Mouse (Mus musculus) kidney, postnatal 14 days (tissue): ENCODE data around the gene Fam57b.

Experiments
- DNase-seq: peaks from one replicate; pipeline ENCODE4 v3.0.0; 2022; ENCODE audit warnings: mixed read lengths

Gene Fam57b

GRCm38 (mm10) chr7:126832036-126832598 lies 34.6 kb downstream of the Fam57b start:
- DNase-seq: peak; percentile 88

GRCm38 (mm10) chr7:126833294-126833693 lies 35.8 kb downstream of the Fam57b start:
- DNase-seq: no peak

- DNase-seq: no peak
Measured at GRCm38 (mm10) chr7:126843276-126843675, 45.8 kb downstream of the Fam57b start.

- DNase-seq: no peak
Measured at GRCm38 (mm10) chr7:126845516-126845915, 48.0 kb downstream of the Fam57b start.

- DNase-seq: no peak
Measured at GRCm38 (mm10) chr7:126847116-126847420, 49.6 kb downstream of the Fam57b start, which contains the start of gene Doc2a. Doc2a (plus strand) TSS chr7:126847416.

- DNase-seq: no peak
Measured at GRCm38 (mm10) chr7:126847421-126848398, 50.2 kb downstream of the Fam57b start.

GRCm38 (mm10) chr7:126848794-126849193 lies 51.3 kb downstream of the Fam57b start:
- DNase-seq: no peak

GRCm38 (mm10) chr7:126850161-126850560 lies 52.7 kb downstream of the Fam57b start:
- no peak for DNase-seq

- DNase-seq: no peak
Measured at GRCm38 (mm10) chr7:126851192-126851591, 53.7 kb downstream of the Fam57b start.

GRCm38 (mm10) chr7:126853454-126853853 lies 56.0 kb downstream of the Fam57b start:
- peak; percentile 77 for DNase-seq

- DNase-seq: no peak
Measured at GRCm38 (mm10) chr7:126855641-126856040, 58.2 kb downstream of the Fam57b start.

GRCm38 (mm10) chr7:126856741-126857420 lies 59.4 kb downstream of the Fam57b start:
- no peak for DNase-seq

GRCm38 (mm10) chr7:126860987-126861386 lies 63.5 kb downstream of the Fam57b start:
- DNase-seq: no peak

- DNase-seq: peak; percentile 96
Measured at GRCm38 (mm10) chr7:126861429-126862130, 64.1 kb downstream of the Fam57b start, which contains the start of gene Hirip3. Hirip3 (plus strand) TSS chr7:126861972.

- peak; percentile 96 for DNase-seq
Measured at GRCm38 (mm10) chr7:126862147-126862784, 64.8 kb downstream of the Fam57b start, which contains the start of gene Ino80e. Ino80e (minus strand) TSS chr7:126862377.

- no peak for DNase-seq
Measured at GRCm38 (mm10) chr7:126863791-126864190, 66.3 kb downstream of the Fam57b start.

GRCm38 (mm10) chr7:126867534-126867933 lies 70.1 kb downstream of the Fam57b start:
- DNase-seq: no peak

GRCm38 (mm10) chr7:126868003-126868402 lies 70.5 kb downstream of the Fam57b start:
- DNase-seq: no peak

GRCm38 (mm10) chr7:126869780-126870519 lies 72.5 kb downstream of the Fam57b start:
- DNase-seq: no peak

- no peak for DNase-seq
Measured at GRCm38 (mm10) chr7:126870520-126870891, 73.0 kb downstream of the Fam57b start.

GRCm38 (mm10) chr7:126877239-126877638 lies 79.8 kb downstream of the Fam57b start:
- DNase-seq: no peak
